Mouse (Mus musculus) erythroblast, embryonic 14.5 days (primary cell): Measurements from ENCODE around the gene BC004004.

Experiments
- GATA1 ChIP-seq: IDR thresholded peaks from 2 replicates; pipeline ENCODE4 v1.6.1; 2012; ENCODE audit warnings: low read length, inconsistent platforms, mixed read lengths
- TAL1 ChIP-seq: IDR thresholded peaks from 3 replicates; pipeline ENCODE4 v1.6.1; 2012; ENCODE audit warnings: low read length, inconsistent platforms, mixed read lengths

- TF ChIP-seq TAL1 (no peak), GATA1 (no peak)
Observed at GRCm38 (mm10) chr17:29273156-29273555, 4.6 kb downstream of the BC004004 start.
